Mouse (Mus musculus): ENCODE measurements around the gene Arid1b.

DNA sequence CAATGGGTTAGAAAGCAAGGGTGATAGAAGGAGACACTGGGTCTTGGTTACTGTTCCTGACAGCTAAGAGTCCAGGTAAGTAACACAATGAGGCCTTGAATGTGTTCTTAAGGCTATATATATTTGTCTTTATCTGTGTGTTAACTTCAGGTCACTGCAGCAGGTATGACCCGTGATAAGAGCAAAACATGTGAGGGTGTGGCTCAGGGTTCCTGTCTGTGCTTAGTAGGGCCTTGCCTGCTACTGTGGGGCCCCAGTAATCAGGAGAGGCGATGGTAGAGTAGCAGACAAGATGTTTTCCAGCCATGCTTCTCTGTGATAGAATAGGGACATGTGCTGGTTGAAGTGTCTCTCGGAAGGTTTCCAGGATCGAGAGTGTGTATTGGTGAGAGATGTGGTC, 118.0 kb downstream of the Arid1b start:
- TF ChIP-seq GATA1 (IDR thresholded peaks at IDR 0.05; ENCODE audit: low read length) (peak; percentile 62), TAL1 (IDR thresholded peaks at IDR 0.05; ENCODE audit: low read length) (peak; percentile 61)
